Mouse (Mus musculus) gastrocnemius, postnatal 25 days (tissue): ENCODE data around the gene Irak1bp1. TPM values are rescaled to one million over a fixed set of nuclear protein-coding genes. Genes with fewer than 3 reads are reported as not detected.

ENCODE experiments used
- DNase-seq: peaks from one replicate; pipeline ENCODE4 v3.0.0; 2022
- long read RNA-seq, 2 experiments: library from polyadenylated mRNA; stranded (forward); transcript quantifications; one replicate each; pipeline ENCODE4 v2.0.0; 2021
- total RNA-seq, 2 experiments: library from RNA; stranded (reverse); gene quantifications; 1 replicate in 1 of 2; 2 replicates in 1 of 2; pipeline ENCODE4 v1.2.3; 2021

Gene Irak1bp1
- total RNA-seq, result 1 to 10 TPM; 1.7 to 1.9 TPM
- long read RNA-seq, experiment 1, transcript Irak1bp1-202 (4 exons, 2,158 nt), result major isoform, 8 of 8 reads
- long read RNA-seq, experiment 1, partial matches to known transcripts, result 0 of 8 reads
- long read RNA-seq, experiment 1, other reads (novel, unspliced or antisense), result 0 of 8 reads
- long read RNA-seq, experiment 2, partial matches to known transcripts, result 0 of 5 reads
- long read RNA-seq, experiment 2, other reads (novel, unspliced or antisense), result 0 of 5 reads

DNA sequence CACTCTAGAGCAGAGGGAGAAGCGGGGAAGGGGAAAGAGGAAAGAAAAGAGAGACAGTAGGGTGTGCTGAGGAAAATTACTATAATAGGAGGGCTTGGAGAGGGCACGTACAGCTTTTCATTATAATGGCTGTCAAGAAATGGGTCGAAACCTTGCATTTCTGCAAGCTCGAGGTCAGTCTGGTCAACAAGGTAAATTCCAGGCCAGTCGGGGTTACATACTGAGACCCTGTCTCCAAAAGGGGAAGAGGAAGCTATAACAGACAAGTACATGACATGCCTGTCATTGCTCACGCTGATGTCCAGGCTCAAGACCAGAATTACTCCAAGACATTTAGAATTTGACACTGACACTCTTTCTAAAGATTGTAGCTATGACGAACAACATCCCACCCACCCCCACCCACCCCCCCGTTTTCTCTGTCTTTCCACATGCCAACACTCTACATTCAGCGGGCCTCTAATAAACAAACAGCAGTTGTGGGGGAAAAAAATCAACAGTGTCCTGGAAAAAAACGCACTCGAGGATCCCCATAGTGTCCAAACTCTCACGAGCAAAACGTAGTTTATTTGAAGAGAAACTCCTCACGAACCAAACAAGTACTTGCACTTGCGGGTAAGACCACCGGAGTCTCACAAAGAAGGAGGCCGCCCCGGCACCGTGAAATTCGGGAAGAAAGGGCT, at the start of gene Irak1bp1:
Gene Irak1bp1, plus strand, starts transcription at position 534 of the 683 bp plus-strand sequence.
- no peak for DNase-seq

DNA sequence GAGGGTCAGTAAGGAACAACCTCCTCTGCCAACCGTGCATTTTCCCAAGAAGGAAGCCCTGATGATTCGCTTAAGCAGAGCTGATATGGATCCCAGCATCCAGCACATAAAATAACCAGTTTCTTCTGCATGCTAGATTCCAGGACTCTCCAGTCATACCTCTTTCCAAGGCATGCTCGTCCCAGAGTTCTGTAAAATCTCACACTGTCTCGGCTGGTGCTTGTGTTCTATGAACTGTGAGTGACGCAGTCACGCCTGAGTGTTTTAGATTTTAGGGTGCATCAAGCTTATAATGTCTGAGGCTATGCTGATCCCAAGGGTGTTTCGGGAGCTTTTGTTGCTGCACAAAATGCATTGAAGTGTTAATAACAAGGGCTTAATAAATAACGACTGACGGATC, 41.0 kb upstream of the Irak1bp1 start:
- DNase-seq, result no peak

- no peak for DNase-seq
These were observed 29.0 kb upstream of the Irak1bp1 start for GRCm38 (mm10) chr9:82800360-82800759.

DNA sequence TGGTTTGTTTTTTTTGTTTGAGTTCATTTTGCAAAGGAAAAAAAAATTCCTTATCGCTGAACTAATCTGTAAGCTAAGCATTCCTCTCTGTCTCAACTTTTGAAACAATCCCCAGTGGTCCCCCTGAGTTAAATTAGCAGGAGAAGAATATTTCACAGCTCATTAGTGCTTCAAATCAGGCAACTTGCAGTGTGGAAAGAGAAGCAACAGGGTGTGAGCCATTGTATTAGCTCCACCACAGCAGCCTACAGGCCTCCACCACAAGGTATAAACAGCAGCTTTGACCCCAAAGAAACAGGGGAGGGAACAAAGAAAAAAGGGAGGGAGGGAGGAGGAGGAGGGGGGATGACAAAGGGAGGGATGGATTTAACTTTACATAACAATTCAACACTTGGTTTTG, 22.2 kb upstream of the Irak1bp1 start:
- no peak for DNase-seq

GRCm38 (mm10) chr9:82807635-82808034, 21.7 kb upstream of the Irak1bp1 start:
- DNase-seq, result no peak

DNA sequence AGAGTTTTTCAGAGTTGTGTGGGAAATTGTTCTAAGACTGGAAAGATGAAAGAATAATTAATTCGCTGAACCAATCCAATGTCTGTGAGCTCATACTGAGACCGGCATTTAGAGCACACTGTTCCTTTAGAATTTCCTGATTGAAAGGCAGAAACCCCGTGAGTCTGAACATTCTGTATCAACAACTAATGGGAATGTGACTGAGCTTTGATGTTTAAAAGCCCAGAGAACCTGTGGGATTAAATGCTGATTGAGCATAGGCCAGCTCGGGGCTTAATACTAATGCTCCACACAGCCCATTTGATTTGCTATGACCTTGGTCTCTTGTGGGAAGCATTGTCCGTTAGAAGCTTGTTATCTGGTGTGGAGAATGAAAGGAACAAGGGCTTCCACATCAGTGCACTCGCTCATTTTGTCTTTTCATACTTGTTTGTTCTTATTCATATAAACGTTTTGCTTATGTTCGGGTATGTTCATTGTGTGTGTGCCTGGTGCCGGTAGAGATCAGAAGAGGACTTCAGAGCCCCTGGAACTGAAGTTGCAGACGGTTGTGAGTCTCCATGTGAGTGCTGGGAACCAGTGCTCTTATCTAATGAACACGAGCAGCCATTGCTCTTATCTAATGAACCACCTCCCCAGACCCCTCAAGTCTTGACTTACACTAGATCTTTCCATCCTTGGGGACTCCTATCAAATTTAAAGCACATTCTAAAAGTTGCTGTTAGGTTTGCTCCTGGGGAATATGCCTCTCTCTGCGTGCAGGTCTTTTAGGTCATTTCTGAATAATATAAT, 17.0 kb upstream of the Irak1bp1 start:
- DNase-seq, result no peak

GRCm38 (mm10) chr9:82814536-82814935, 14.8 kb upstream of the Irak1bp1 start:
- no peak for DNase-seq

- DNase-seq, result no peak
These were observed 14.0 kb upstream of the Irak1bp1 start for GRCm38 (mm10) chr9:82815257-82815785.

DNA sequence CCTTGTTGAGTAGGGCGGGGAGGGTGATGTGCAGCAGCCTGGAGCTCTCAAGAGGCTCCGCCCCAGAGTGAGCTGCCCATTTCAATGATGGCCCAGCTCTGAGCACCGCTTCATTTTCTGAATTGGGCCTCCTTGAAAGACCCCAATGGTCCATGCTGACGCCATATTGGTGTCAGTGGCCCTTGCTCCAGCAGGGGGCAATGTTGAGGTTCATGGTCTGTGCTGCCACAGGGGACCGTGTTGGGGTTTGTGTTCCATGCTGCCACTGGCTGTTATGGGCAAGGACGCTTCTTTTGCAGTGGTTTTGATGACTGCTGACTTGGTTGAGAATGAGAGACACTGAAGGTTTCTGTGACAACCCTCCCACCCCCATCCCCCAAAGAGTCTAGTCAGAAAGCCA, 2.9 kb upstream of the Irak1bp1 start:
- no peak for DNase-seq

- peak; percentile 85 for DNase-seq
These were observed 522 bp downstream of the Irak1bp1 start for GRCm38 (mm10) chr9:82829693-82830430.

GRCm38 (mm10) chr9:82831891-82832290, 2.6 kb downstream of the Irak1bp1 start:
- DNase-seq, result no peak

- DNase-seq, result no peak
These were observed 6.6 kb downstream of the Irak1bp1 start for GRCm38 (mm10) chr9:82835921-82836320.

GRCm38 (mm10) chr9:82842671-82843070, 13.3 kb downstream of the Irak1bp1 start:
- no peak for DNase-seq

DNA sequence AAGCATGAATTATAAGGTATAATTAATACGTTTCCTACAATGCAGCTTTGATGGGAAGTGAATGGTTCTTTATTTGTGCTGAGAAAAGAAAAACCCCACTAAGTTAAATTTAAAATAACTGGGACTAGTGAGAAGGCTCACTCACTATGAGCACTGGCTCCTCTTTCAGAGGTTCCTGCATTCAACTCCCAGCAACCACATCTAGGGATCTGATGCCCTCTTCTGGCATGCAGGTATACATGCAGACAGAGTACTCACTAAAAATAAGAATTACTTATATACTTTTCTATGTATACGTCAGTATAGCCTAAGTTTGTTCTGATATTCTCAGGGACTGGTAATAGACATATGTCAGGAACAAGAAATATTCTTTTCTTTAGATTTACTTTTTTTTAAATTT, 24.7 kb downstream of the Irak1bp1 start:
- no peak for DNase-seq

DNA sequence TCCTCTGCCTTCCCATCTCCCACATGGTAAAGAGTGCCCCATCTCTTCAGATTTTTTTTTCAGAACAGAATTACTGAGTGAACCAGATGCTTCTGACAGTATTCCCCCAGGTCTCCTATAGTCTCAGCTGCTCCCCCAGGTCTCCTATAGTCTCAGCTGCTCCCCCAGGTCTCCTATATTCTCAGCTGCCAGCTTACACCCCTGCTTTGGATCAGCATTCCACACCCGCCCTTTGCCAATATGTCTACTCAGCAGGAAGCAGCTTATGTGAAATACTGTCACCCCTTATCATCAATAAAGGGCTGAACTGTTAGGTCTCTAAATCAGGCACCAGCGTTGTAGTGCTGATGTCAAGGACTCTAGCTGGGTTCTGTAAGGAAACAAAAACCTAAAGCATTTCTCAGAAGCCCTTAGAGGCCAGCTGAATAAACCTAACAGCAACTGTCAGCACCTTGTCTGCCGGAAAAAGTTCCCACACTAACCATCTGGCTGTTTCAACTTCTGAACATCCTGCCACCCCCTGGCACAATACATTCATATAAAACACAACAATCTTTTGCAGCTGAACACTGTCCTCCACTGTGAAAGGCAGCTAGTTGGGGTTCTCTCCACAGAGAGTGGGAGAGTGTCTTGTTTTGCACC, 25.8 kb downstream of the Irak1bp1 start:
- DNase-seq, result no peak

- no peak for DNase-seq
These were observed 26.9 kb downstream of the Irak1bp1 start for GRCm38 (mm10) chr9:82856241-82856640.

DNA sequence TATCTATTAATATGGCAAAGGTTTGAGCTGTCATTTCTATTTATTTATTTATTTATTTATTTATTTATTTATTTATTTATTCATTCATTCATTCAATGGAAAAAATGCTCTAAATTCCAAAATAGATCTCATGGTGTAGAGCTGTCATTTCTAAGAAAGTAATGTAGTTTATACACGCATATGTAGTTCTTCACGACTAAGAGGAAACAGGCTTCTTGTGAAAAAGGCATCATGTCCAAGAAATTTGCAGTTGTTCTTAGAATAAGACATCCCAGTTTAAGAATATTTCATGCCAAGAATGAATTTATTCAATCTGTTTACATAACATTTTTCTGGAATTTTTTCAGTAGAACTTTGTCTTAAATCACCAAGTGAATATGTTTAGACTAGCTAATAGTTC, 31.5 kb downstream of the Irak1bp1 start:
- DNase-seq, result no peak

- no peak for DNase-seq
These were observed 32.0 kb downstream of the Irak1bp1 start for GRCm38 (mm10) chr9:82861316-82861715.

- no peak for DNase-seq
These were observed 32.6 kb downstream of the Irak1bp1 start for GRCm38 (mm10) chr9:82861775-82862430.

DNA sequence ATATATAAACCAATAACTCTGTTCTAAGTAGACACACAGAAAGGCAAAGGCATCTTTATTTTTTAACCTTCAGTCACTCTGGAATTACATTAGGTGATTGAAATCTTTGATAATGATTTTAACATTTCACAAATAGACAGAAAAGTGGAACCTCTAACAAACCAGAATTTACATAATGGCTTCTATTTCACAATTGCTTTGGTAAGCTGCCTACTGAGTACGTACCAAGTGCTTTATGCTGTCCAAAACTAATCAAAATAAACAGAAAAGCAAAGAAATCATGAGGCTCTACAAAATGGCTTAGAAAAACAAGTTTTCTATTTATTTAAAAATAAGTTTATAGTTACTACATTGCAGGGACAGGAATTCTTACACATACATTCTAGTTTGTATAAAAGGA, 36.8 kb downstream of the Irak1bp1 start:
- DNase-seq, result no peak

DNA sequence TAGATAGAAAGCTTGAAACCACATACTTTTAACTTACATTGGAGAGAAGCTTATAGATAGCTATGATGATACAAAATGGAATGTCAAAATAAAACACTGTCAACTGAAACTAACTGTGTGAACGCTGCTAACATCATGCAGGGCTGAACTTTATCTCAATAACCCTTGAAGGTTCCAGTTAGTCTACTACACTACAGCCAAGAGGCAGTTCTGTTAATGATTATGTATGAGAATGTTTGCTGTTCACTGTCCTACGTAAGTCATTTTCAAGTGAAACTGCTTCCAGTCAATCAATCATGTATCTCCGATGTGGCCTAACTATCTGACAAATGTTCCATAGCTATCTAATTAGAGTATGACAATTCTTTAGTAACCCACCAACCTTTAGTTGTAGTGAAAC, 38.4 kb downstream of the Irak1bp1 start:
- DNase-seq, result no peak
